Mouse (Mus musculus): ENCODE data around the gene Pdlim3.

The Pdlim3 gene

GRCm38 (mm10) chr8:45905591-45906250, 20.5 kb downstream of the Pdlim3 start:
- in situ Hi-C loops (cut with MboI, MseI), result no loop called here

- in situ Hi-C loops (cut with MboI, MseI), result no loop called here
These were observed 21.0 kb downstream of the Pdlim3 start for GRCm38 (mm10) chr8:45906251-45906619.

GRCm38 (mm10) chr8:45913707-45914106, 28.4 kb downstream of the Pdlim3 start:
- in situ Hi-C loops (cut with MboI, MseI), result no loop called here

GRCm38 (mm10) chr8:45916496-45916895, 31.2 kb downstream of the Pdlim3 start:
- in situ Hi-C loops (cut with MboI, MseI), result no loop called here

GRCm38 (mm10) chr8:45917040-45917679, 31.9 kb downstream of the Pdlim3 start:
- in situ Hi-C loops (cut with MboI, MseI), result no loop called here

- in situ Hi-C loops (cut with MboI, MseI), result no loop called here
These were observed 33.6 kb downstream of the Pdlim3 start for GRCm38 (mm10) chr8:45918891-45919290.

GRCm38 (mm10) chr8:45920392-45920791, 35.1 kb downstream of the Pdlim3 start:
- in situ Hi-C loops (cut with MboI, MseI), result loop anchor here (10.0 kb wide), 1 partner anchor 1214 kb away; no protein-coding TSS in a partner anchor

- in situ Hi-C loops (cut with MboI, MseI), result loop anchor here (10.0 kb wide), 1 partner anchor 1213 kb away; no protein-coding TSS in a partner anchor
These were observed 36.9 kb downstream of the Pdlim3 start for GRCm38 (mm10) chr8:45922116-45922515.

- in situ Hi-C loops (cut with MboI, MseI), result loop anchor here (5.0 to 25.0 kb wide), 3 partner anchors 122 to 597 kb away; partner anchors contain the start of gene Cyp4v3
These were observed 49.3 kb downstream of the Pdlim3 start, which contains the start of gene Ccdc110 for GRCm38 (mm10) chr8:45934582-45935014. TSS of gene Ccdc110 (plus strand) at chr8:45934619.

- in situ Hi-C loops (cut with MboI, MseI), result loop anchor here (25.0 kb wide), 1 partner anchor 600 kb away; the partner anchor contains the start of gene Cyp4v3
These were observed 51.7 kb downstream of the Pdlim3 start for GRCm38 (mm10) chr8:45936986-45937385.

GRCm38 (mm10) chr8:45946283-45946682, 61.0 kb downstream of the Pdlim3 start:
- in situ Hi-C loops (cut with MboI, MseI), result loop anchor here (25.0 kb wide), 1 partner anchor 609 kb away; the partner anchor contains the start of gene Cyp4v3

GRCm38 (mm10) chr8:45950622-45951021, 65.4 kb downstream of the Pdlim3 start:
- in situ Hi-C loops (cut with MboI, MseI), result no loop called here

All from regulatory T cell (primary cell).